Mouse (Mus musculus): ENCODE data around the gene Ppm1d.

- TF ChIP-seq POLR2A (IDR thresholded peaks at IDR 0.05; ENCODE audit: insufficient read depth, low read length) (no peak), CTCF (IDR thresholded peaks at IDR 0.05; ENCODE audit: low read depth, low read length) (no peak), EP300 (IDR thresholded peaks at IDR 0.05; ENCODE audit: insufficient read depth, low read depth, low read length) (no peak)
These were observed 73.2 kb downstream of the Ppm1d start for GRCm38 (mm10) chr11:85383975-85384821.

Data from ES-Bruce4 (cell line).